Mouse (Mus musculus): Measurements from ENCODE around the gene Bicc1.

- TF ChIP-seq POLR2A (IDR thresholded peaks at IDR 0.05; ENCODE audit: insufficient read depth, low read depth, low read length) (no peak), CTCF (IDR thresholded peaks at IDR 0.05) (no peak)
These were observed 219.7 kb downstream of the Bicc1 start for GRCm38 (mm10) chr10:70939751-70940150.

Data from heart, adult 2 months (tissue).